Mouse (Mus musculus) megakaryocyte, embryonic 14.5 days (primary cell): Measurements from ENCODE around the gene Polr2l.

ENCODE experiments used
- FLI1 ChIP-seq: IDR thresholded peaks from 2 replicates; pipeline ENCODE4 v1.6.1; 2012; ENCODE audit warnings: low read length, inconsistent platforms, mixed read lengths
- GATA1 ChIP-seq: IDR thresholded peaks from 3 replicates; pipeline ENCODE4 v1.6.1; 2012; ENCODE audit warnings: mixed read lengths, low read length, inconsistent platforms, borderline replicate concordance

DNA sequence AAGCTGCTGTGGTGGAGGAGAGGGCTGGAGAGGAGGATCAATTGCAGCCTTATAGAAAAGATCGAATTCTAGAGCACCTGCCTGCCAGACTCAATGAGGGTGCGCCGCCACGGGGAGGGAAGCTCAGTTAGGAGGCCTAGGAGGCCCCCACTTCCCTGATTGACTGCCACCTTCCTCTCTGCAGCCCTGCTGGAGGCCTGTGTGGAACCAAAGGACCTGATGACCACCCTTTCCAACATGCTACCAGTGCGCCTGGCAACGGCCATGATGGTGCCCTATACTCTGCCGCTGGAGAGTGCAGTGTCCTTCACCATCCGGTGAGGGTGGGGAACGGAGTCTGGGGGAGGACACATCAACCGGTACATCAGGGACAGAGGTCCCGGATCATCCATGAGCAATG is 16.3 kb downstream of the Polr2l start:
- TF ChIP-seq GATA1, result no peak
- no peak for TF ChIP-seq FLI1
